Mouse (Mus musculus): ENCODE measurements at regions not wholly inside any gene's neighbourhood (a gene's known extent, or its start where the extent isn't known, plus 50 kb on each side); places are given as distances from the start of the nearest gene placed in this dataset.

DNA sequence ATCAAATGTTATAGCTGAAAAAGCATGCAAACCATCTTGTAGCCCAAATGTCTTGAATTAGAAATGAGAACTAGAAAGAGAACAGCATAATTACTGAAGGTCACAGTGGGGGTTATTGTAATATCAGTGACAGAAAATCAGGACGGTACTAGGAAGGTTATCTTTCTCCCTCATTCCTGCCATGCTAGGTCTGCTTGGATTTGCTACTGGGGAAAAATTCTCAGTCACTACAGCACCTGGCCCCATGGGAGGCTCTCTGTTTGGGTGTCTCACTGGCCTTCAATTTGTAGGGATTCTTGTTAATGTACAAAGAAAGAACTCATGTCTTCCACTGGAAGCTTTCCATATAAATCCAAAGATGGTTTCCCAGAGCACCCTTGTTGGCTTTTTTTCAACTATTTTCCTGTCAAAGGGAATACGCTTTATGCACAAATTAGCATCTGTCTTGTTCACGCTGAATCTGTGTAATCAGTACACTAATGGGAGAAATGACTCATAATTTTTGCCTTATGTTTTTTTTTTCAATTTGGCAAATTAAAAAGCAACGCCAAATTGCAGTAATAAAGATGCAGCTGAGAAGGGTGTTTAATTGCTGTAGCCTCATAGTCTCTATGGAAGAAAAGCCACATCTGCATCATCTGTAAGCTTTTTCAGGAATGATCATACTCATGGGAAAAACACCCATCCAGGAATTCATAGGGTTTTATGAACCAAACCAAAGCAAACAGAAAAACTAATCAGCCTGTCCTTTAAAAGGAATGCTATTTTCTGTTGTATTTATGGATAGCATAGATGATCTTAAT lies 290.2 kb upstream of the Arhgef26 start:
- H3K9me3 ChIP-seq (ENCODE audit: control insufficient read depth, low read length) = no peaks in the 10 kb centered on the region
- ATAC-seq (ENCODE audit: low FRiP score, low read depth) (no peak), DNase-seq (ENCODE audit: low spot score) (no peak)
- H3K4me2 ChIP-seq (replicated peaks; ENCODE audit: low read depth, low read length, severe bottlenecking) = no peak overlapping the region
- H3K36me3 ChIP-seq (ENCODE audit: control insufficient read depth, insufficient read depth, low read length) = no peaks in the 10 kb centered on the region
- no peak overlapping the region for H3K4me3 ChIP-seq (replicated peaks; ENCODE audit: low read length)
- no peaks in the 10 kb centered on the region for H3K27me3 ChIP-seq (ENCODE audit: control insufficient read depth, insufficient read depth, low read length)
- no peak overlapping the region for H3K9ac ChIP-seq (ENCODE audit: low read depth, low read length, severe bottlenecking)
- no peak for TF ChIP-seq POLR2A (IDR thresholded peaks at IDR 0.05; ENCODE audit: borderline replicate concordance, extremely low read depth, insufficient read depth, insufficient read length)
- no peaks in the 10 kb centered on the region for H3K4me1 ChIP-seq (ENCODE audit: control insufficient read depth, insufficient read depth, low read length)
- 77% methylated on average over 4 of the region's 4 CpGs for WGBS
- H3K27ac ChIP-seq (replicated peaks; ENCODE audit: low read depth, low read length) = no peak overlapping the region

DNA sequence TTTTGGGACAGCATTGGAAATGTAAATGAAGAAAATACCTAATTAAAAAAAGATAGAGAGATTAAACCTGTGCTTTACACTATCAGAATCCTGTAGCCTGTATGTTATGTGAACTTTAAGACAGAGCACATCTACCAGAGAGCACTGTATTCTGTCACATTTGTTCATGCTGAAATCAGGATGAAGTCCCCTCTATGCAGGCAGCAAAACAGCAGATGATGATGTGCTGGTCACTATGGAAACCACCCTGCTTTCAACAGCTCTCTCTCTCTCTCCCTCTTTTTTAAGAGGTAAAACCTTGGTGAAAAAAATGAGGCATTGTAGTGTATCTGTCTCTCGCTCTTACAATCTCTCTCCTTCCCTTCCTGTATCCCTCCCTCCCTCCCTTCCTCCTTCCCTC lies 283.9 kb upstream of the Arhgef26 start:
- Histone ChIP-seq H3K36me3 (ENCODE audit: control insufficient read depth, insufficient read depth, low read length) (no peaks in the 10 kb centered on the region), H3K27me3 (ENCODE audit: control insufficient read depth, insufficient read depth, low read length) (no peaks in the 10 kb centered on the region), H3K9me3 (ENCODE audit: control insufficient read depth, low read length) (no peaks in the 10 kb centered on the region), H3K9ac (ENCODE audit: low read depth, low read length, severe bottlenecking) (no peak overlapping the region), H3K4me3 (replicated peaks; ENCODE audit: low read length) (no peak overlapping the region), H3K27ac (replicated peaks; ENCODE audit: low read depth, low read length) (no peak overlapping the region), H3K4me2 (replicated peaks; ENCODE audit: low read depth, low read length, severe bottlenecking) (no peak overlapping the region), H3K4me1 (ENCODE audit: control insufficient read depth, insufficient read depth, low read length) (no peaks in the 10 kb centered on the region)
- ATAC-seq (ENCODE audit: low FRiP score, low read depth) (no peak), DNase-seq (ENCODE audit: low spot score) (no peak)
- WGBS = 85% methylated on average over 1 of the region's 1 CpGs
- TF ChIP-seq POLR2A (IDR thresholded peaks at IDR 0.05; ENCODE audit: borderline replicate concordance, extremely low read depth, insufficient read depth, insufficient read length) = no peak

DNA sequence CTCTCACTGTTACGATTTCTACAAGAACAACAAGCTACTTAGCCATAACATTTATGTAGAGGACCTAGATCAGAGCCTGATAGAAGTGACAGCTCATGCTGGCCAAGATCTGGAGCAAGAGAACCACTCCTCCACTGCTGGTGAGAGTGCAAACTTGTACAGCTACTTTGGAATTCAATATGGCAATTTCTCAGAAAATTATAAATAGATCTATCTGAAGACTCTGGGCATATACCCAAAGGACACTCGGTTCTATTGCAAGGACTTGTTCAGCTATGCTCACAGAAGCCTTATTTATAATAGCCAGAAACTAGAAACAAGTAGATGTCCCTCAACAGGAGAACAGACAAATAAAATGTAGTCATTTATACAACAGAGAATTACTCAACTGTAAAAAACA lies 259.6 kb upstream of the Arhgef26 start:
- no peaks in the 10 kb centered on the region for H3K36me3 ChIP-seq (ENCODE audit: control insufficient read depth, insufficient read depth, low read length)
- H3K4me1 ChIP-seq (ENCODE audit: control insufficient read depth, insufficient read depth, low read length) = no peaks in the 10 kb centered on the region
- no peak for TF ChIP-seq POLR2A (IDR thresholded peaks at IDR 0.05; ENCODE audit: borderline replicate concordance, extremely low read depth, insufficient read depth, insufficient read length)
- H3K27me3 ChIP-seq (ENCODE audit: control insufficient read depth, insufficient read depth, low read length) = no peaks in the 10 kb centered on the region
- no peak overlapping the region for H3K27ac ChIP-seq (replicated peaks; ENCODE audit: low read depth, low read length)
- WGBS = 70% methylated on average over 2 of the region's 2 CpGs
- H3K9me3 ChIP-seq (ENCODE audit: control insufficient read depth, low read length) = no peaks in the 10 kb centered on the region
- DNase-seq (ENCODE audit: low spot score) (no peak), ATAC-seq (ENCODE audit: low FRiP score, low read depth) (no peak)
- no peak overlapping the region for H3K9ac ChIP-seq (ENCODE audit: low read depth, low read length, severe bottlenecking)
- no peak overlapping the region for H3K4me3 ChIP-seq (replicated peaks; ENCODE audit: low read length)
- no peak overlapping the region for H3K4me2 ChIP-seq (replicated peaks; ENCODE audit: low read depth, low read length, severe bottlenecking)

DNA sequence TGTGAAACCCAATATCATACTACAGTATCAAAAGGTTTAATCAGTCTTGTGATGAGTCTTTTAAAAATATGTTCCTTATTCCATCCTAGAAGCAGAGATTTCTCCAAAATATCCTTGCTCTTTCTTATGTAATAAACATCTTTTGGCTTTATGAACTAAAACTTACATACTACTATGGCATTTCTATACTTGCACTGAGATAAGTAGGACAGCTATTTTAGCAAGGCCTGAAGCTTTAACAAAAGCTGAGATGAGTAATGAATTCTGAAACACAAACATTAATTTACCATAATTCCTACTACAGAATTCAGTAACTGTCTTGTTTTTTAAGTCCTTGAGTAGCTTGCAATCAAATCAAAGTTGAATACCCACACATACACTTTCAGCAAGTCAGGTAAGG lies 252.6 kb upstream of the Arhgef26 start:
- no peak for ATAC-seq (ENCODE audit: low FRiP score, low read depth)
- Histone ChIP-seq H3K4me1 (ENCODE audit: control insufficient read depth, insufficient read depth, low read length) (no peaks in the 10 kb centered on the region), H3K27ac (replicated peaks; ENCODE audit: low read depth, low read length) (no peak overlapping the region), H3K4me2 (replicated peaks; ENCODE audit: low read depth, low read length, severe bottlenecking) (no peak overlapping the region), H3K27me3 (ENCODE audit: control insufficient read depth, insufficient read depth, low read length) (no peaks in the 10 kb centered on the region), H3K9ac (ENCODE audit: low read depth, low read length, severe bottlenecking) (no peak overlapping the region), H3K9me3 (ENCODE audit: control insufficient read depth, low read length) (no peaks in the 10 kb centered on the region), H3K4me3 (replicated peaks; ENCODE audit: low read length) (no peak overlapping the region), H3K36me3 (ENCODE audit: control insufficient read depth, insufficient read depth, low read length) (no peaks in the 10 kb centered on the region)
- TF ChIP-seq POLR2A (IDR thresholded peaks at IDR 0.05; ENCODE audit: borderline replicate concordance, extremely low read depth, insufficient read depth, insufficient read length) = no peak
- DNase-seq (ENCODE audit: low spot score) = no peak

DNA sequence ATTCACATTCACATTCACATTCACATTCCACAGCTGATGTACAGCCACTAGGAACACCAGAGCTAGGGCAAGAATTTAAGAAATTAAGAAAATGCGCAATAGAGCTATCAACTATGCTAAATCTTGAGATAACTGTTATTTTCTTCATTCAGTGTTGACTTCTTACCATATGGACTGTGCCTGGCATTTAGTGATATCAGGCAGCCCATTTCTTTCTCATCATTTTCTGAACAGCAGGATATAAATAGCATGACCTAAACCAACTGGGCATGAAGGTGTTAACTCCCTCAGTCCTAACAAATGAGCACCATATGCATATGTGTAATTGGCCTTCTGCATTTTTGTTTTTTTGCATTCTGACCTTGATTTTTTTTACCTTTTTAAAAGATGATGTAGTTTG lies 250.9 kb upstream of the Arhgef26 start:
- Histone ChIP-seq H3K4me2 (replicated peaks; ENCODE audit: low read depth, low read length, severe bottlenecking) (no peak overlapping the region), H3K9me3 (ENCODE audit: control insufficient read depth, low read length) (no peaks in the 10 kb centered on the region), H3K9ac (ENCODE audit: low read depth, low read length, severe bottlenecking) (no peak overlapping the region), H3K36me3 (ENCODE audit: control insufficient read depth, insufficient read depth, low read length) (no peaks in the 10 kb centered on the region), H3K4me3 (replicated peaks; ENCODE audit: low read length) (no peak overlapping the region), H3K4me1 (ENCODE audit: control insufficient read depth, insufficient read depth, low read length) (no peaks in the 10 kb centered on the region), H3K27ac (replicated peaks; ENCODE audit: low read depth, low read length) (no peak overlapping the region), H3K27me3 (ENCODE audit: control insufficient read depth, insufficient read depth, low read length) (no peaks in the 10 kb centered on the region)
- ATAC-seq (ENCODE audit: low FRiP score, low read depth) (no peak), DNase-seq (ENCODE audit: low spot score) (no peak)
- TF ChIP-seq POLR2A (IDR thresholded peaks at IDR 0.05; ENCODE audit: borderline replicate concordance, extremely low read depth, insufficient read depth, insufficient read length) = no peak
- WGBS = 95% methylated on average over 1 of the region's 1 CpGs

Measured in limb, embryonic 14.5 days (tissue).